Mouse (Mus musculus) right cerebral cortex, postnatal 10 days (tissue): ENCODE results near the gene Dnajc8.
"Not testable (repeated sequence)": the region's sequence is repeated elsewhere in the genome, so short reads cannot be mapped to it uniquely, and the experiment has no call there.

Source experiments
- DNase-seq, 2 experiments: peaks; one replicate each; pipeline ENCODE4 v3.0.0; 2021; ENCODE audit warnings: low spot score in 2 of 2

Dnajc8 gene

DNA sequence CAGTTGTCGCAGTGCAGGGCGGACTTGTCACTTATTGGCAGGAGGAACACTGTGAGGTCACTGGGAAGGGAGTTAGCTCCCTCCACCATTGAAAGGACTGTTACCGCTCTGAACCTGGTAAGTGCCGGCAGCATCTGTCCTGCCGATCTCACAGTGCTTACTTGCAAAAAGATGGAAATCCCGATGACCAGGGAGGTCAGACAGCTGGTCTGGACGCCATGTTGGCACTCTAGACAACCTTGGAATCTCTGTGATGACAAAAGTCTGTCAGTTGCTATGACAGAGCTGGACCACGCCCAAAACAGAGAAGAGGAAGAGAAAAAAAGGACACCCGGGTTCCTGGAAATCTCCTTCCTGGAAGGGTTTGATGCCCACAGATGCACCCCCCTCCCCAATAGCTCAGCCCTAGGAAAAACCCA is 32.0 kb downstream of the Dnajc8 start:
- DNase-seq, result no peak

DNA sequence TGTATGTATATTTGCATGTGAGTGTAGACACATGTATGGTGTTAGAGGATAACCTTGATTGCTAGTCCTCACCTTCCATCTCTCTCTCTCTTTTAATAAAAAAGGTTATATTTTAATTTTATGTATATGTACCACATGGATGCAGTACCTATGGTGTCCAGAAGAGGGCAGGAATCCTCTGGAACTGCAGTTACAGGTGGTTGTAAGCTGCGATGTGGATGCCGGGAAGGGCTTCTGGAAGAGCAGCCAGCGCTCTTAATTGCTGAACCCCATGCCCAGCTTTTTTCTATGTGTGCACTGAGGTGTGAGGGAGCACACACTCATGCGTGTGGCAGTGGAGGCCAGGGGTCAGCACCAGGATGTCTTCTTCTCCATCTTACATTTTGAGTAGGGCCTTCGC is 33.8 kb downstream of the Dnajc8 start:
- DNase-seq, result no peak

DNA sequence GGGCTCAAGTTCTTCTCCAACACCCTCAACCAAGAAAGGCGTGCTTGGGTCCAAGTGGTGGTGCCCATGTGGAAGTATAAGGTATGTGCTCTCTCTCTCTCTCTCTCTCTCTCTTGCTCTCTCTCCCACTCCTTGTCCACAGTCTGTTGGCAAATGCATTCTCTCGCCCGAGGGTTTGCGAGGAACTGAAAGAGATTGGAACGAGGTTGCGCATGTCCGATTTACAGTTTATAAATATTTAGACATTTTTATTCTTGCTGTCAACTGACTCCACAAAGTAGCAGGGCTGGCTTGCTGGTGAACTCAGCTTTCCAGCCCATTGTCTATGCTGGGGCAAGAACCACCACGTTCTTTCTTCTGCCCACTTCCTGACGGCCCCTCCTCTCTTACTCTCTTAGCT is 35.8 kb downstream of the Dnajc8 start:
- no peak for DNase-seq

DNA sequence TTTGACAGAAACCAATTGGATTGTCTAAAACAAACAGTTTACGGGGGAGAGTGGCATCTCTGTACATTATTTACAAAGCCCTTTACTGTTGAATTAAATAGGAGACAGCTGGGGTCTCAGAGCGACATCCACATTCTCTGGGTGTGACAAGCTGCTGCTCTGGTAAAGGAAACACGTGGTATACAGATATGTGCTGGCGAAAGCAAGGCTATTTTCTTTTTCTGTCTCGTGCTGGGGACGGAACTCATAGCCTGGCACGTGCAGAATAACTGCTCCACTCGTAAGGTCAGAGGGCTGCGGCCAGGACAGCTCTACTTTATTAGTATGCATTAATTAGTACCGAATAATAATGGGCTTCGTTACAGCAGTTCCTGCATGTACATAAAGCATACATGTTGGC is 38.0 kb downstream of the Dnajc8 start:
- peak in 1 of 2 experiments; percentile 52 for DNase-seq

DNA sequence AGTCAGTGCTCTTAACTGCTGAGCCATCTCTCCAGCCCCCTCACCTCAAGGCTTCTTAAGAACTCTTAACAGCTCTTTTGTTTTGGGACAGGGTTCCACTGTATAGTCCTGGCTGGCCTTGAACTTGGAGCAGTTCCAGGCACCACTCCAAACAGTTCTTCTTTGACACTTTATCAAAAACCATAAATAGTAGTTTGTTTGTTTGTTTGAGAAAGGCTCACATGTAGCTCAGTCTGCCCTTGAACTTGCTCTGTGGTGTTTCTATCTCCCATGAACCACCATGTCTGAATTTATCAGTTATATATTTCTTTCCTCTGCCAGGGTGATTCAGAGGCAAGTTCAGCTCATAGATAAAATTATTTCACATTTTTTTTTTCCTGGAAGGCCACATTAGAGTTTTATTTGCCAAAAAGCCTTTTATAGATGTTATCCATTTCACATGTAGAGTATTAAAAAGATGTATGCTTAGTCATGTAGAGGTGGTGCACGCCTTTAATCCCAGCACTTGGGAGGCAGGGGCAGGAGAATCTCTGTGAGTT is 39.5 kb downstream of the Dnajc8 start:
- DNase-seq, result no peak

DNA sequence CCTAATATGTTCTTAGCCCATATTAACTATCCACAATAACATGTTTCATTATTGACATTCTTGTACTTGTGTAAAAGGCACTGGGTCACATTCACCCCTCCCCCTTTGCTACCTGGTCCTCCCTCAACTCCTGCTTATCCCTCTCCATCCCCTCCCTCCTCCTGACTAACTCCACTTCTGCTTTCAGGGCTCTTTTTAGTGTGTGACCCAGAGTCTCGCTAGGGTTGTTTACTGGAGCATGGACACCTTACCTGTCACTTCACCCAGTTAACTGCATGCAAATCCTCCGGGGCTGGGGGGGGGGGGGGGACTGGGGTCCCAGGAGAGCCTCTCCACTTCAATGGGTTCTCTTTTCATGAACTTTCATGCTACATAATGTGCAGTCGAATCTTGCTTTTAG is 48.4 kb downstream of the Dnajc8 start:
- no peak for DNase-seq

DNA sequence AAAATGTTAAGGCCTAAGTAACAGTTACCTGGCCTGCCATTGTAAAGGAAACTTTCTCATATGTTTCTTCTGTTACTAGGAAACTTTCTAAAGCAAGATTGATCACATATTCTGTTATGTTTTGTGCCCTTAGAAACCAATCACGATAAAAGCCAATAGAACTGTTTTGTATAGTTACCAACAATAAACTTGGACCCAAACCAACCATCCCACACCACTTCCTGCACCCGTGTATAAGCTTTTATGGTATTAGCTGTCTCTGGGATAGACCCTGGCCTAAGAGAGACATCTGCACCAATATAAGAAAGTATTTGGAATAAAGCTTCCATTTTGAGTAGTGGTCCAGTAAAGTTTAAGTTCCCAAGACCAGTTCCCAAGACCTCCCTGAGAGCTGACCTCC is 49.6 kb downstream of the Dnajc8 start:
- no peak for DNase-seq

DNA sequence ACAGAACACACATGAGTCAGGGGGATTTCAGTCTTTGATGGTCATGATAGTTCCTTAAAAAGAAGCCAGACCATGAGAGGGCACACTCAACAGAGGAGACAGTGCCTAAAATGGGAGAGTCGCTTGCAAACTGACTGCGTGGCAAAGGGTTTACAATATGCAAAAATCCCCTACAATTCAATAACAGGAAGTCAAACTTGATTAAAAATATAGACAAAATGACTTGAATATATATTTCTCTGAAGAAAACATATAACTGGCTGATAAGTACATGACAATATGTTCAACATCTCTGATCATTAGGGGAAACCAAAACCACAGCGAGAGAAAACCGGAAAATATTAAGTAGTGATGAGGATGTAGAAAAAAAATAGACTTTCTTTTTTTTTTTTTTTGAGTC is 50.9 kb downstream of the Dnajc8 start:
- no peak for DNase-seq

DNA sequence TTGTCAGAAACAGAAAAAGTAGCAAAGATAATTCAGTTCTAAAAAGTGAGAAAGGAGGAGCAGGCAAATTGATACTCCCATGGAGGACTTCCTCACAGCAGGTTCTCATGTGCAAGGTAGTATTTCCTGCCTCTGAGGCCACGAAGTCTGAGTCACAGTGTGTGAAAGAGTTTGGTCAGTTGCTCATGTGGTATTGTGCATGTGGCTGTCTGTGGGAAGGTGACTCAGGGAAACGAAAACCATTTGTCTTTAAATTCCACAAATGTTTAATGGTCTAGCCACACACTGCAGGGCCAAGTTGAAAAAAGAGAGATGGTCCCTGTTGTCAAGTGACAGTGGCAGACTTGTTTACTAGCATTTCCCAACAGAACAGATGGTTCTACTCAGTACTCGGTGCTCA is 53.2 kb downstream of the Dnajc8 start:
- DNase-seq, result no peak

DNA sequence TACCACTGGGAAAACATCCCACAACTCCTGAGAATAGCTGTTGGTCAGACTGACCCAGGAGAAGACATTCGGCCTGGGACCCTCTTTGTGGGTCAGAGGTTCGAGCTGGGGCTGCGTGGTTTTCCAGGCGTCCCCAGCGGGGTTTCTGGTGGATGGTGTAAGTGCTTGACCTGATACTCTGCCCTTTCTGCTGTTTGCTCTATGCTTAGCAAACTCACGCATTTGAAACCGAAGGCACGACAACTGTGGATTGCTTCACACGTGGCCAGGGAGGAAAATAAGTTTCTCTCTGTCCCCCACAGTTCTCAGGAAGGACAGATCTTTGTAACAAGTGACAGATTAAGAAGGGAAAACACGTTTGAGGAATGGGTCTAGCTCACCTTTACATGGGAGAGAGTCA is 55.3 kb downstream of the Dnajc8 start:
- DNase-seq, result no peak

DNA sequence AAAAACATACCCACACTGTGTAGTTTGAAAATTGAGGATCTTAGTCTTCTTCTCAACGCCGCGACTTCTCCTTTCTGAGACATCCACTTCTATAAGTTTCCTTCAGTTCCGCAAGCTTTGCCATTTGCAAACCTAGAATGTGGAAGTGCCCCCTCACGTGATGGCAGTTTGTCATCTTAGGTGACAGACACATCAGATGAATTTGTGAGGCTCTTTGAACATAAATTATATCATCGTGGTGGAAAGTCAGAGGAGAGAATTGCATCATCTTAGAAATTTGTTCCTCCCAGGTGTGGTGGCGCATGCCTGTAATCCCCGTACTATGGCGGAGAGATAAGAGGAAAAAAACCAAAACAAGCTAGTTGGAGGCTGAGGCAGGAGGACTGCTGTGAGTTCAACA is 57.6 kb downstream of the Dnajc8 start:
- peak in 1 of 2 experiments; percentile 40 for DNase-seq

DNA sequence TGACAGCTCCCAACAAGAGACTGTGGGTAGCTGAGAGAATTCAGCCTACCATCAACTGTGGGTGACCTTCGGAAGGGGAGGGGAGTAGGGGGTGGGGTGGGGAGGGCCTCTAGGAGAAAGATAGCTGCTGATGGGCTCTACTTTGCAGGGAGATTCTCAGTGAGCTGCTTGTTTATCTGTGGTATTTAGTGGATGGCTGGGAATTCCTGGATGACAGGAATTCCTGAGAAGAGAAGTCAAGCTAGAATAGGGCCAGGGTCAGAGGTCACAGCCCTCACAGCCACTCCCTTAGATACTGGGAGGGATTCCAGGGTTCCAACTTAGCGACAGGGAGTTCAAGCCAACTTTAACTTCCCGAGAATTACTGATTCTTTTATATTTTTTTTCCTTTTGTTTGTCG is 58.8 kb downstream of the Dnajc8 start:
- DNase-seq, result no peak

DNA sequence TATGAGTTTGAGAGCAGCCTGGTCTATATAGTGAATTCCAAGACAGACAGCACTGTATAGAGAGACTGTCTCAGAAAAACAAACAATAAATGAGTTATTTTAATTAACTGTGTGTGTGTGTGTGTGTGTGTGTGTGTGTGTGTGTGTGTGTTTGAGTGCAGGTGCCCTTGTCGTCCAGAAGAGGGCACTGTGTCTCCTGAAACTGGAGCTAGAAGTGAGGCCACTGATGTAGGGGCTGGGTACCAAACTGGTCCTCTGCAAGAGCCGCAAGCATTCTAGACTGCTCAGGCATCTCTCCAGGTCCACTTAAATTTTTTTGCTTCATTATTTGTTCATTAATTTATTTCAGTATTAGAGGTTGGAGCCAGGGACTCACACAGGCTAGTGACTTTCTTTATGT is 63.5 kb downstream of the Dnajc8 start:
- DNase-seq, result no peak

DNA sequence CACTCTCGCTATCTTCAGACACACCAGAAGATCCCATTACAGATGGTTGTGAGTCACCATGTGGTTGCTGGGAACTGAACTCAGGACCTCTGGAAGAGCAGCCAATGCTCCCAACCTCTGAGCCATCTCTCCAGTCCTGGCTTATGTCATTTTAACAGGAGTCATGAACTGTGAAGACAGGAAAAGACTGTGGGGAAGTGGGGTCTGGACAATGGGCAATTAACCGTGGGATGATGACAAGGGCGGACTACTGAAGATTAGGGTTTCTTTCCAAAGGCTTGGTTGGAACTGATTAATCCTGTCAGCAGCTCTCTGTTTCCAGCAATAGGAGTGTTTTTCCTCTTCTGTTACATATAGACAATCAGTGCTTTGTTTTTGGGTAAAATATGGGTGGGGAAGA is 64.4 kb downstream of the Dnajc8 start:
- DNase-seq, result no peak

DNA sequence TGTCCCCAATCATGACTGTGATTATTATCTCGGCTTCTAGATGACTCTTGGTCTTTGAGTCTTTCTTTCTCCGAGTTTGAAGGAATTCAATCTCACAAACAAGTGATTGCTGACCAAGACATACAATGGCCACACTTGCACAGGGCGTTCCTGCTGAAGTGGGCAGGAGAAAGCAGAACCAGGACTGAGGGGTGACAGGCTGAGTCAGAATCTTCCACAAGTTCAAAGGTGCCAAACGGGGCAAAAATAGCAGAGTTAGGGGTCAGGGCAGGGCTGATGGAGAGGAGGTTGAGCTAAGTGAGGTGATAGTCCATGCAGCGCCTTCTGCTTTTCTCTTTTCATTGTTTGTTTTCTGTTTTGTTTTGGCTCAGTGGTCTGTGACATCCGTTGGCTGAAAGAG is 65.1 kb downstream of the Dnajc8 start:
- DNase-seq, result peak in 1 of 2 experiments; percentile 30

DNA sequence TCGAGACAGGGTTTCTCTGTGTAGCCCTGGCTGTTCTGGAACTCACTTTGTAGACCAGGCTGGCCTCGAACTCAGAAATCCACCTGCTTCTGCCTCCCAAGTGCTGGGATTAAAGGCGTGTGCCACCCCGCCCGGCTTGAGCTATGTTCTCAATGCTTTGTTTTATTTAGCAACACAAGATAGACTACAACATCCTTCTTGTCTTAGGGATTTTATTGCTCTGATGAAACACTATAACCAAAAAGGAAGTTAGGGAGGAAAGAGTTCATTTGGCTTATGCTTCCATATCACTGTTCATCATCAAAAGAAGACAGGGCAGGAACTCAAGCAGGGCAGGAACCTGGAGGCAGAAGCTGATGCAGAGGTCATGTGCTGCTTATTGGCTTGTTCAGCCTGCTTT is 65.9 kb downstream of the Dnajc8 start:
- not testable (repeated sequence) for DNase-seq
